Mouse (Mus musculus) embryo, embryonic 11.5 days (tissue): ENCODE measurements around the gene Ifi35.
"Not testable (repeated sequence)": the region's sequence is repeated elsewhere in the genome, so short reads cannot be mapped to it uniquely, and the experiment has no call there.

Source experiments
- DNase-seq: peaks from one replicate; pipeline ENCODE4 v3.0.0-alpha.2; 2012; ENCODE audit warnings: low read depth, low spot score

Ifi35 gene

DNA sequence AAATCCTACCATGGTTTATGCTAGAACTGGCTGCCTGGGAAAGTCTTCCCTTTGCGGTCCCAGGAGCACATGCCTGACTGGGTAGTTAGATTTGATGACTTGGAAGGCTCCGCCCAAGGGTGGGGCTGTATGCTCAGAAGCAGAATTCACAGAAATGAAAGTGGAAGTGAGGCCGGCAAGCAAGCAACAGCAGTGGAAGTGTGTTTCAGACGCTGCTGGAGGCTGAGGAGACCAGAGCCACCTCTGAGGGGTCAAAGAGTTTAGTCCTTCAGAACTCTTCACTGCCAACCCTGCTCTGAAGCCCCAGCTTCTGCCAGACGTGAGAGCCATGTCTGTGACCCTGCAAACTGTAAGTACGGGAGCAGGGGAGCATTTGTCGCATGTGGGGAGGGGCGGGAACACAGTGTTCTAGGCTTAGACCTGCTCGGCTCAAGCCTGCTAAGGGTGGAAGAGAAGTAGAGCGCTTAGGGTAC lies at the start of gene Ifi35:
Ifi35 (plus strand) TSS at position 134 of the 473 bp plus-strand sequence.
- no peak for DNase-seq

DNA sequence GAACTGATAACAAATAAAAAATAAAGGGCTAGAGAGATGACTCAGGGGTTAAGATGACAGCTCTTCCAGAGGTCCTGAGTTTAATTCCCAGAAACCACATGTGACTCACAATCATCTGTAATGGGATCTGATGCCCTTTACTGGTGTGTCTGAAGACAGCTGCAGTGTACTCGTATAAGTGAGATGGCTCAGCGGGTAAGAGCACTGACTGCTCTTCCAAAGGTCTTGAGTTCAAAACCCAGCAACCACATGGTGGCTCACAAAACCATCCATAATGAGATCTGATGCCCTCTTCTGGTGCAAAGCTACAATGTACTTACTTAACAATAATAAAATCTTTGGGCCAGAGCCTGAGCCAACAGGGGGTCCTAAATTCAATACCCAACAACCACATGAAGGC lies 32.9 kb upstream of the Ifi35 start:
- no peak for DNase-seq

DNA sequence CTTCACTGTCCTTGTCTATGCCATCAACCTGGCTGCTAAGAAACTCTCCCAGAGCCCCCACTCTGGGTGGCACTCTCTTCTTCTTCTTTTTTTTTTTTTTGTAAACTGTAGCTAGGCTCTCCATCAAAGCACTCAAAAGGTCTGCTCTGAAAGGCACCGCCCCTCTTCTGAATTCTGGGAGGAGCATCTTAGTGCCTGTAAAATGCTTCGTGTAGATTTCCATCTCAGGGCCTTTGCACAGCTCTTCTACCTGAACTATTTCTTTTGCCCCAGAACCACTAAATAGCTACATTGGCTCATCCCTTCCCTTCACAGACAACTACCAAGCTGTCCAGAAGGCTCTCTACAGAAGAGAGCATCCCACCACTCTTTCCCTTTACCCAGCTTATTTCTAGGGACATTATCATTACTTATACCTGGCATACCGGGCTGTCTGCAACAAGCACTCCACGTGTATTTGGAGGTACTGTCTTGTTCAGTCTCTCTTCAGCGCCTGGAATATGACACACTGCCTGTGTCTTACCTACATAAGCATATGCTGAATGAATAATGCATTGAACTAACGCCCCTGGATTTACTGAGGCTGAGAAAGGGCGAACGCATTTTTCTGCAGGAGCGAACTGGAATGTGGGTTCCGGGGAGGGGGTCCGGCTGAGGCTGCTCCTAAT lies 31.6 kb upstream of the Ifi35 start:
- DNase-seq, result no peak

DNA sequence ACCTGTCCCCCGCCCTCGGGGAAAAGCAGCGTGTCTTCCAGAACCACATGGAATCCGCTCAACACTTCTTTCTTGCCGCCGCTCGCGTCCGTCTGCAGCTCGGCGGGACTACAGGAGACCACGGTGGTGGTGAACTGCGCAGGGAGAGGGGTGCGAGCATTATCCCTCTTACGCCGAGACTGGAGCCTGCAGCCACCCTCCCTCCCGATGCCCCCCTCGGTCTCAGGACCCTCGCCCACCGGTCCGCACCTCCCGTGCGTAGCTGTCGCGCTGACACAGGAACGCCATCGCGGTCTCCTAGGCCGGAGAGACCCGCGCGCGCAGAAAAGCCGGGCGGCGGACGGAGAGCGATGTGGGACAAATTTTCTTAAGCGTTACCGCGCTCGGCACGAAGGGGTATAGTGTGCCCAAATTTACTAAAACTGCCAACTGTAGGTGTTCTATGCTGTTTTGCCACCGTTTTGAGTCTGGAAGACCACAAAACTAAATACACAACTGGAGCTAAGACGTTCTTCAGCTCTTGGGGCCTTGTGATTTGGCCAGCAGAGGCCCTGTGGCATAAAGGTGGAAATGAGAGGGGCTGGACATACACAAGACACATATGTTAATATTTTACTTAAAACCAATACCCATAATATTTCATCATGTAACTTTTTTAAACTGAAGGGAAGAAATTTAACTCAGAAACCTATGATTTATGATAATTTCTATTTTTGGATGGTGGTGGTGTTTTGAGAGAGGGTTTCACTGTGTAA lies 30.9 kb upstream of the Ifi35 start, which contains the start of gene Aarsd1:
Aarsd1 (minus strand) TSS at position 515 of the 755 bp plus-strand sequence.
- DNase-seq, result peak; percentile 76

DNA sequence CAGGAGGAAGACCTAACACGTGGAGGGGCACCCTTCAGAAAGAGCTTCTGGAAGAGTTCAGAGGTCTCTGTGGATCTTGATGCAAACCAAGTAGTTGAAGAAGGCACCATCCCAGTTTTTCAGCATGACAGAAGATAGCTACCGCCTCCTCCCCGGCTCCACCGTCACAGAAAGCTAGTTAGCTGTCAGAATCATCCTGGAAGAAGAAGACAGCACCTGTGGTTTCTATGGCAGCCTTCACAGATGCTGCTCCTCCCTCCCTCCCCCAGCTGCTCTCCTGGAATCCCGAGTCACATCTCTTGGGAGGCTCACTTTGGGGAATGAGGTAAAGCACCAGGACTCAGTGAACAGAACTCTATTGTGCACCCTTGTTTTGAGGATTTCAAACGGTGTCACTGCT lies 29.2 kb upstream of the Ifi35 start:
- DNase-seq, result no peak

DNA sequence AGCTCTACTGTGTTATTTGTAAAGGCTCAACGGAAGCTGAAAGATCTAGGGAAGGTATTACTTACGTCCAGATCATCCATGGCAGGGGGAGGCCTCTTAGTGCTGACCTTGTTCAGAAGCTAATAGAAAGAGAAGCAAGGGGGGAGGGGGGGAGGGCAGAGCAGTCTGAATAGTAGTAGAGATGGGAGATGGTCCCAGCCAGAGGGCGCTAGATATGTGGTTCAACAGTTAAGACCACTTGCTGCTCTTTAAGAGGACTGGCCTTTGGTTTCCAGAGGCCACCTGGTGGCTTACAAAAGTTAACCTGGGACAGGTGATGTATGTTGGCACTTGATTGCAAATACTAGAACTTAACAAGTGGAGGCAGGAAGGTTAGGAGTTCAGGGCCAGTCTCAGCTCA lies 28.6 kb upstream of the Ifi35 start:
- no peak for DNase-seq

DNA sequence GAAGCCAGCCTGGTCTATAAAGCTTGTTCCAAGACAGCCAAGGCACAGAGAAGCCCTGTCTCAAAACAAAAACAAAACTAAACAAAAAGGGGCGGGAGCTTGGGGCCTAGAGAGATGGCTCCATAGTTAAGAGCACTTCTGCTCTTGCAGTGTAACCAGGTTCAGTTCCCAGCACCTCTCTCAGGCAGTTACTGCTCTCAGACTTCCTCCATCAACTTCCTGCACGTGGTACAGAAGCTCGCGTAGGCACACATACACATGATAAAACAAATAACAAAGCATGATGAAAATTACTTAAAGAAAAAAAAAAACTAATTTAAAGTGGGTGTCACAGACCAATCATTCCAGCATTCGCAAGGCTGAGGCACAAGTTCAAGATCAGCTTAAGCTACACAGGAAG lies 28.1 kb upstream of the Ifi35 start:
- no peak for DNase-seq

DNA sequence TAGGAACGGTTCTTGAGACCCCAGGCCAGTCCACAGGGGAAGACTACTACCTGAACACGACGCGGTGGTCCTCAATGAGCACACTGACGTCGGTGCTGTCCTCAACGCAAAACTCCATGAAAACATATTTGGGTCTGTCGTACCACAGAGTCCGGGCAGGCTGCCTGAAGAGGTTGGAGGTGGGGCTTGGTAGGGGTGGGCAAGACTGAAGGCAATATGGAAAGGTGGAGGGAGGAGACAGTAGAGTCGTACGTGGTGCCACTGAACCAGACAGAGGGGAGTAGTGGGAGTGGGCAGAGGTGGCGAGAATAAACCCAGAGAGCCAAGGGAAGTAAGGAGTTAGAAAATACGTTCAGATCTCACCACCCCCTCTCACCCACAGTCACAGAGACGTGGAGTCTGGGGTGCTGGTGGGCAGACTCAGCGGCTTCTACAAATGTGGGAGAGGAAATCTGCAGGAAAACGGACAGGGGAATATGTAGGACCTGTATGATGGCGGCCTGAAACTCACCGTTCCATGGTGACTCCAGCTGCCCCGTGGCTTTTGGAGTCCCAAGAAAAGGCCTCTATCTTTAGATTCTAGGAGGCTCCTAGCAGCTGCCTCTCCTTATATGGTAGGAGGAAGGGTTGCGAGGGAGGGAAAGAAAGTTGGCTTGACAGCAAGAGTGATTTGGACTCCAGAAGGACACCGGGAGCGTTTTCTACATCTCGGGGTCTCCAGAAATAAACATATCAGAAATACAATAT lies 23.9 kb upstream of the Ifi35 start, which contains the start of gene Gm27029:
Gm27029 (minus strand) TSS at position 692 of the 747 bp plus-strand sequence.
- no peak for DNase-seq

DNA sequence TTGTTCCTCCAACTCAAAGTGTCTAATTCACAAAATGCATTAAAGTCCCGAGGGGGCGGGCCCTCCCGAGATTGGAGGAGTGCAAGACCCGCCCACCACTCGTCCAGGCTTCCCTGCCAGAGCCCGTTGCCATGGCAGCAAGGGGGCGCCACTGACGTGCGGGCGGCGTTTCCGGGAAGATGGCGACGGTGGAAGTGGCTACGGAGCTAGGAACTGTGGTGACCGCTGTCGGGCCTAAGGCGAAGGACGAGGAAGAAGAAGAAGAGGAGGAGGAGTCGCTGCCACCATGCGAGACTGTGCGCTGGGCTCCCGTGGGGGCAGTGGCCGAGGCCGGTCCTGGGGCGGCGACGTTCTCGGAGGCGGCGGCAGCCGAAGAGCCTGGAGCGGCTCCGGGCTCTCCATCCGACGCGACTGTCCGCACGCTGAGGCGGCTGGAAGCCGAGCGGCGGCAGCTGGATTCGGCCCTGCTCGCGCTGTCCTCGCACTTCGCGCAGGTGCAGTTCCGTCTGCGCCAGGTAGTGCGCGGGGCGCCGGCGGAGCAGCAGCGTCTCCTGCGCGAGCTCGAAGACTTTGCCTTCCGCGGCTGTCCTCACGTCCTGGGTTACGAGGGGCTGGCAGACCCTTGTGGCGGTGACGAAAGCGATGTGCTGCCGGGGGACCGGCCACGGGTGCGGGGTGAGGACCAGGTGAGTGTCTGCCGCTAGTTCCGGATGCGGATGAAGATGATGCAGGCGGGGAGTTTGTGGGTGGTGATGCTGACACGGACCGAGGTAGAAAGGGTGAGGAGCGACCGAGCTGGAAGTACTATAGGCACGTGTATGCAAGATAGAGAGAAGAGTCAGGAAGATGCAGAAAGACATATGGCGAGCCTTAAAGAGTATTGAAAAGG lies 23.0 kb upstream of the Ifi35 start, which contains the start of the genes Rundc1 and Ptges3l:
Rundc1 (plus strand) TSS at position 161 of the 889 bp plus-strand sequence.
Ptges3l (minus strand) TSS at position 409 of the 889 bp plus-strand sequence.
- DNase-seq, result peak; percentile 91

DNA sequence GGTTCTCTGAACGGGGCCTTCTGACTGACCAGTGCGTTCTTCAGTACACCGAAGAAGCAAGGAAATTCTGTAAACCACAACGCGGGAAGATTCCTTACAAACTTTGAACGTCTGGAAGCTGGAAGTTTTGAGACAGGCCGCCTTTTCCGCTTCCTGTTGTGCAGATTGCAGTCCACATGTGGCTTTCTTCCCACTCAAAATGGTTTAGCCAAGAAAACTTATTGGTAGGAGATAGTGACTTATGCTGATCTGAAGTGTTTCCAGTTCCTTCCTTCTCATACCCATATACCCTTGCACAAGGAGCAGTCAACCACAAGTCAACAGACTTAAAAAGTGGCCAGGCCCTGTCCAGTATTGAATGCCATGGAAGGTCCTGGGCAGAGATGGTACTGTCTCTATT lies 22.0 kb upstream of the Ifi35 start:
- DNase-seq, result no peak

DNA sequence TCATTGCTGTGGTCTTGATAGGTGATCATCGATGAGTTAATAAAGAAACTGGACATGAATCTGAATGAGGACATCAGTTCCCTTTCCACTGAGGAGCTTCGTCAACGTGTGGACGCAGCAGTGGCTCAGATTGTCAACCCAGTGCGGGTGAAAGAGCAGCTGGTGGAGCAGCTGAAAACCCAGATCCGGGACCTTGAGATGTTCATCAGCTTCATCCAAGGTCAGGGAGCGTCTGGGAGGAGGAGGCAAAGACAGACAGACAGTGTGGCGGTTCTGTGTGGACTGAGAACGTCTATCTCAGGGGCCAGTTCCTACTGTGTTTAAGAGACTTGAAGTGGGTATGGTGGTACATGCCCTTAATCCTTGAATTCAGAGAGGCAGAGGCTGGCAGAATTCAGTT lies 16.9 kb upstream of the Ifi35 start:
- DNase-seq, result no peak

DNA sequence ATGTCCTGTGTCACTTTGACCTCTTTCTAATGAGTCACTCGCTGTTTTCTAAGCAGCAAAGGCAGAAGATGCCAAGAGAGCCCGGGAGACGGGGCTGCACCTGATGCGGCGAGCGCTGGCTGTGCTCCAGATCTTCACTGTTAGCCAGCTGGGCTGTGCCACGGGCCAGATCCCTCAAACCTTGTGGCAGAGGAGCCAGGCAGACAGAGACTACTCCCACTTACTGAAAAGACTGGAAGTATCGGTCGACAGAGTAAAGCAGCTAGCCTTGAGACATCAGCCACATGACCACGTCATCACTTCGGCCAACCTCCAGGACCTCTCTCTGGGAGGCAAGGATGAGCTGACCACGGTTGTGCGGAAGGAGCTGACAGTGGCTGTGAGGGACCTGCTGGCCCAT lies 14.8 kb upstream of the Ifi35 start:
- no peak for DNase-seq

DNA sequence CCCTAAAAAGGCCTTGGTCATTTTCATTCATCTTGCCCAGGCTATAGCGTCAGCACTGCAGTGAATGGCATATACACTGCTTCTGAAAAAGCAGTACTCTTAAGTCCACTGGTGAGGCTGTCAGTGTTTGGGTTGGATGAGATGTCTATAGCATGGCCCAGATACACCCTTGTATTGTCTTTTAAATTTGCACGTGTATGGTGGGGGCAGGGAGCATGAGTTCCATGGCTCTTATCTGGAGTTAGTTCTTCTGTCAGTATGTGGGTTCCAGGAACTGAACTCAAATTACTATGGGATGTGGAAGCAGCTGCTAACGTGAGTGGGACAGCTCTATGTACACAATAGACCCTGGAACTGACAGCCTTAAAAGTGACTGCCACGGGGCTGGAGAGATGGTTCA lies 12.4 kb upstream of the Ifi35 start:
- no peak for DNase-seq

DNA sequence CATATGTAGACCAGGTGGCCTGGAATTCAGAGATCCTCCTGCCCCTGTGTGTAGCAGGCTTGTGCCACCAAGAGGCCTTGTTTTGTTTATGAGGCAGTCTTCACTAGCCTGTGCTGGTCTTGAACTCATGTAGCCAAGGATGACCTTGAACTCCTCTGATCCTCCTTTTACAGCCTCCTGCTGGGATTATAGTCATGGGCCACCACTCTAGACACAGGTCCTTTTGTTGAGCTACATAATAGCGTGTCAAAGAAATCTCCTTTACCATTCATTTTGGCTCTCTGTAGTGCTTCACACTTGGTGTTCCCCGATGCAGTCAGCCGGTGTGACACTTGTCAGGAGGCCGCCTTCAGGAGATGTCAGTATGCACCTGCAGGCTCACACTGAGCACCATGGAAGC lies 11.3 kb upstream of the Ifi35 start:
- no peak for DNase-seq

DNA sequence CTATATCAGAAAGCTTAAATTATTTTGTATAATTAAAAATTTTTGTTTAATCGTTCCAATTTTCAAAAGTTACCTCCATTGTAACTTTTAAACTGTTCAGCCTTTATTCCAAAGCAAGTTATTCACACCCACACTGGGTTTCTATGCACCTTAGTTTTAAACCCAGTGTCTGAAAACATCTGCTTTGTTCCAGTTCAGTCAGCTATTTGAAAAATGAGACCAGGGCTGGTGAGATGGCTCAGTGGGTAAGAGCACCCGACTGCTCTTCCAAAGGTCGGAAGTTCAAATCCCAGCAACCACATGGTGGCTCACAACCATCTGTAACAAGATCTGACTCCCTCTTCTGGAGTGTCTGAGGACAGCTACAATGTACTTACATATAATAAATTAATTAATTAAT lies 10.2 kb upstream of the Ifi35 start:
- DNase-seq, result not testable (repeated sequence)

DNA sequence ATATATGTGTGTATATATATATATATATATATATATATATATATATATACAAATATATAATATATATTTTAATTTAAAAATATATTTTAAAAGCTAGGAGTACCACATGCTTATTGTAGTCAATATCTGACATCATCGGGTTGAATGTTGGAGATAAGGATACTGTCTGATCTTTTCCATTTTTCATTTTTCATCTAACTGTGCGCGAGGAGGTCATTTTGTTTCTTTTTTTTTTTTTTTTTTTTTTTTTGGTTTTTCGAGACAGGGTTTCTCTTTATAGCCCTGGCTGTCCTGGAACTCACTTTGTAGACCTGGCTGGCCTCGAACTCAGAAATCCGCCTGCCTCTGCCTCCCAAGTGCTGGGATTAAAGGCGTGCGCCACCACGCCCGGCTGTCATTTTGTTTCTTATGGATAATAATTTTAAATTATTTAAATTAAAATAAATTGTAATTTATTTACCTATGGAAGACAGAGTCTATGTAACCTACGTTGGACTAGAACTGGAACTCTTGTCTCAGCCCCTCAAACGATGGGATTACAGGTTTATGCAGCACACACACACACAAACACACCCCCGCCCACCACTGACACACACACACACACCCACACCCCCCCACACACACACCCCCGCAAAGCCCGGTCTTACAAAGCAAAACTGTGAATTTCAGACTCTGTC lies 6.6 kb upstream of the Ifi35 start:
- DNase-seq, result not testable (repeated sequence)

DNA sequence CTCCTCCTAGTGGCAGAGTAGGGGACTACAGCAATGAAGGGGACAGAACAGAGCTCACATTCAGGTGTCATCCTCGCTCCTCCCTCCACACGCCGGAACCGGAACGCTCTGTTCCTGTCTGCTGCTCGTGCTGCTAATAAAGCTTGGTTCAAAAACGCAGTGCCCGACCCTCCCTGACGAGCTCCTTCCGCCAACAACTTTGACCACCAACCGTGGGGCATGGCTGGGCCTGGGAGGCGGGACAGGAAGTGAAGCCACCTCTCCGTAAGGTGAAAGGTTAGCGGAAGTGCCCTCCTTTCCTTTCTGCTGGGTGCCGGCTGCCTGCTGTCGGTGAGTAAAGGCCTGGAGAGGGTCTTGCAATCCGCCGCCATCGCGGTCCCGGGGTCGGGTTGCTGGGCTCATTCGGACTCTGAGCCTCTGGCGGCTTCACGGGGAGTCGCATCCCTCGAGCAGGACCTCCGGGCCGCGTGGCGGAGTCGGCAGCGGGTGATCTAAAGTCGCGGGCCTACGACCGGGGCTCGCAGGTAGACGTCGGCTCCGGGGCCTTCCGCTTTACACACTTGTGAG lies 6.0 kb upstream of the Ifi35 start, which contains the start of gene Rpl27:
Rpl27 (plus strand) TSS at position 172 of the 567 bp plus-strand sequence.
- DNase-seq, result peak; percentile 98

DNA sequence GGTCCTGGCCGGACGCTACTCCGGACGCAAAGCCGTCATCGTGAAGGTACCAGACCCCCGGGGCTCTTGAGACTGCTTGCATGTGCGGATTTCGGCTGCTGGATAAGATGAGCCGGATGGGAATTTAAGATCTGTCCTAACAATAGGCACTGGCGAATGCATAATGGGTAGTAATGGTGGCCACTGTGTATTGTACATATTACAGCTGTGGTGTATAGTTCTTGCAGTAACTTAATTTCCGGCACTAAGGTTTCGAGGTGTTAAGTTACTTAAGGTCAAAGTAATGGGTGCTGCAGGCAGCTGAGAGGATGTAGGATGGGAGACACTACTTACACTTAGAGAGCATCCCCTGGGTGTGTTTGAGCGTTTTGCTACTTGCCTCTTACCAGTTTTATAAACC lies 5.4 kb upstream of the Ifi35 start:
- no peak for DNase-seq

DNA sequence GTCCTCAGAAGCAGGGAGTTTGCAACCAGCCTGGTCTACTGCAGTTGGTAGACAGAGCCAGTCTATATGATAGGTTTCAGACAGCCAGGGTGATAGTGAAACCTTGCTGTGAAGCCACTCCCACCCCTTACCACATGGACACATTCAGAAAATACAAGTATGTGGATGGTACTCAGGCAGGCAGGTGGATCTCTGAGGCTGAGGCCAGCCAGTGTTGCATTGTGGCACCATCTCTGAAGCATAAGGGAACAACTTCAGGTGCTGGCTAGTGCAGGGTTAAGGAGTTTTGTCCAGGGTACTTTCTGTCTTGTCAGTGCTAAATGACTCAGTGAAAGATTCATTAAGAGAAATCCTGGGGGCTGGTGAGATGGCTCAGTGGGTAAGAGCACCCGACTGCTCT lies 1.9 kb upstream of the Ifi35 start:
- no peak for DNase-seq

DNA sequence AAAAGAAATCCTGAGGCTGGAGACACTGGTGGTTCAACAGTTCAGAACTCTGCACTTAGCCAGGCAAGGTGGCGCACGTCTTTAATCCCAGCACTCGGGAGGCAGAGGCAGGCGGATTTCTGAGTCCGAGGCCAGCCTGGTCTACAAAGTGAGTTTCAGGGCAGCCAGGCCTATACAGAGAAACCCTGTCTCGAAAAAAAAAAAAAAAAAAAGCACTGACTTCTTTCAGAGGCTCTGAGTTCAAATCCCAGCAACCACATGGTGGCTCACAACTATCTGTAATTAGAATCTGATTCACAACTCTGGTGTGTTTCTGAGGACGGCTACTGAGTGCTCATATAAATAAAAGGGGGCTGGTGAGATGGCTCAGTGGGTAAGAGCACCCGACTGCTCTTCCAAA lies 1.3 kb upstream of the Ifi35 start:
- DNase-seq, result not testable (repeated sequence)
